Mouse (Mus musculus) liver, postnatal 0 days (tissue): Measurements from ENCODE around the gene Atxn7l2. TPM values are rescaled to one million over a fixed set of nuclear protein-coding genes. Genes with fewer than 3 reads are reported as not detected.

Experiments
- ATAC-seq: fragments of 200-750 bp; cut with Nextera tagmentation; 2 replicates; pipeline ENCODE4 v1.8.0; 2017; ENCODE audit warnings: mild to moderate bottlenecking, moderate library complexity
- DNase-seq: peaks from one replicate; pipeline ENCODE4 v3.0.0-alpha.2; 2016
- H3K27ac ChIP-seq: fragments of 300-500 bp; sonication (generic); 2 replicates; pipeline ENCODE4 v1.5.1; 2014; ENCODE audit warnings: antibody characterized with exemption, moderate library complexity, mild to moderate bottlenecking, low read depth
- H3K27me3 ChIP-seq: fragments of 300-500 bp; sonication (generic); 2 replicates; pipeline ENCODE4 v1.6.1; 2014; ENCODE audit warnings: low read length, control low read depth, mixed read lengths; ENCODE audit not compliant: insufficient read depth
- H3K36me3 ChIP-seq: fragments of 300-500 bp; sonication (generic); replicated peaks from 2 replicates; pipeline ENCODE4 v1.6.1; 2014; ENCODE audit warnings: mild to moderate bottlenecking, control low read depth, low read length, moderate library complexity, mixed read lengths; ENCODE audit not compliant: insufficient read depth
- H3K4me1 ChIP-seq: fragments of 300-500 bp; sonication (generic); 2 replicates; pipeline ENCODE4 v1.6.1; 2014; ENCODE audit warnings: antibody characterized with exemption, mild to moderate bottlenecking, control low read depth; ENCODE audit not compliant: insufficient read depth
- H3K4me2 ChIP-seq: fragments of 300-500 bp; sonication (generic); 2 replicates; pipeline ENCODE4 v1.6.1; 2014; ENCODE audit warnings: low read depth, mild to moderate bottlenecking, low read length, moderate library complexity, mixed read lengths
- H3K4me3 ChIP-seq: fragments of 300-500 bp; sonication (generic); 2 replicates; pipeline ENCODE4 v1.5.1; 2014; ENCODE audit warnings: low read depth, low read length
- H3K9ac ChIP-seq: fragments of 300-500 bp; sonication (generic); replicated peaks from 2 replicates; pipeline ENCODE4 v1.6.1; 2014; ENCODE audit warnings: mild to moderate bottlenecking, moderate library complexity
- H3K9me3 ChIP-seq: fragments of 300-500 bp; sonication (generic); 2 replicates; pipeline ENCODE4 v1.6.1; 2016; ENCODE audit warnings: mild to moderate bottlenecking, control low read depth, low read length, mixed read lengths
- CTCF ChIP-seq: sonication (generic); IDR thresholded peaks from 2 replicates; pipeline ENCODE4 v1.5.1; 2016; ENCODE audit warnings: antibody characterized with exemption, low read depth
- EP300 ChIP-seq: IDR thresholded peaks from 2 replicates; pipeline ENCODE4 v1.6.1; 2016; ENCODE audit warnings: antibody characterized with exemption, low read depth, mild to moderate bottlenecking
- WGBS: fragments of 180-500 bp; shearing (Covaris S2); extraction: QIAGEN DNeasy Blood & Tissue Kit; methylation state at CpG from one replicate; pipeline ENCODE4 v1.1.7; 2014; ENCODE audit not compliant: insufficient replicate concordance; 5-methylcytosine and 5-hydroxymethylcytosine counted together
- polyA plus RNA-seq: library from polyadenylated mRNA; unstranded; fragments of >200 nt; fragmentation: Nextera tagmentation; extraction: Ambion mirVana; gene quantifications from 2 replicates; pipeline ENCODE4 v1.2.1, GENCODE M21; 2015

Atxn7l2 gene
- polyA plus RNA-seq, 1 experiment from 2014 or later: 1.4 TPM

- TF ChIP-seq CTCF (no peak), EP300 (no peak)
- Histone ChIP-seq H3K27ac (no peak overlapping the region), H3K4me1 (no peaks in the 10 kb centered on the region), H3K36me3 (no peaks in the 10 kb centered on the region), H3K4me2 (no peak overlapping the region), H3K4me3 (no peak overlapping the region), H3K9me3 (no peaks in the 10 kb centered on the region), H3K9ac (no peak overlapping the region), H3K27me3 (peaks cover 25% of the 10 kb centered on the region)
- ATAC-seq (no peak), DNase-seq (no peak)
- 64% methylated on average over 3 of the region's 3 CpGs for WGBS
Observed at GRCm38 (mm10) chr3:108220661-108221060, 9.9 kb upstream of the Atxn7l2 start.

GRCm38 (mm10) chr3:108214734-108215133 is 4.0 kb upstream of the Atxn7l2 start:
- H3K4me2 ChIP-seq: no peak overlapping the region
- no peak for ATAC-seq
- no peak overlapping the region for H3K27ac ChIP-seq
- TF ChIP-seq CTCF (no peak), EP300 (no peak)
- 10% methylated on average over 5 of the region's 5 CpGs for WGBS
- H3K27me3 ChIP-seq: peaks cover 8% of the 10 kb centered on the region; the same call in 1 of the 2 replicates
- peaks cover 6% of the 10 kb centered on the region for H3K4me1 ChIP-seq
- no peaks in the 10 kb centered on the region for H3K36me3 ChIP-seq
- DNase-seq: no peak
- H3K9me3 ChIP-seq: no peaks in the 10 kb centered on the region
- no peak overlapping the region for H3K9ac ChIP-seq
- H3K4me3 ChIP-seq: no peak overlapping the region

GRCm38 (mm10) chr3:108212406-108212805 is 1.7 kb upstream of the Atxn7l2 start:
- Histone ChIP-seq H3K9me3 (no peaks in the 10 kb centered on the region), H3K36me3 (no peaks in the 10 kb centered on the region), H3K27ac (no peak overlapping the region), H3K4me1 (peaks cover 15% of the 10 kb centered on the region), H3K4me3 (no peak overlapping the region), H3K9ac (no peak overlapping the region), H3K27me3 (peaks cover 8% of the 10 kb centered on the region; the same call in 1 of the 2 replicates), H3K4me2 (no peak overlapping the region)
- TF ChIP-seq CTCF (peak; percentile 21; the same call in 1 of the 2 replicates), EP300 (no peak)
- DNase-seq (no peak), ATAC-seq (no peak)
- 78% methylated on average over 8 of the region's 8 CpGs for WGBS

DNA sequence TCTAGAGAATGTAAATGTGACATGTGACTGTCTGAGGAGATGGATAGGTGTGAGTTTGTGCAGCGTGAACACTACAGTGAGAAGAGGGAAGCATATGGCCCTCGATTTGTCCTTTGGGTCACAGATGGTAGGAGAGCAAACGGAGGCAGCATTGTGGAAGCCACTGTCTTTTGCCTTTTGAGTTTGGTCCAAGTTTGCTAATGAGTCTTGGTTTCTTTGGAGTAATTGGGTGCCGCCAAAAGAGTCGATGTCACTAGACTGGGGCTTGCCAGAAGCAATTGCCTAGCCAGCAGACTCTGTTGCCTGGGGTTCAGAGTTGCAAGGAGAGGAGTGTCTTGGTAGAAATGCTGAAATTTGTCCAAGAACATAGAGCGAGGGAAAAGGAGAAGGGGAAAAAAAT is 1.1 kb upstream of the Atxn7l2 start:
- peaks cover 15% of the 10 kb centered on the region for H3K4me1 ChIP-seq
- no peak for ATAC-seq
- no peak overlapping the region for H3K4me2 ChIP-seq
- H3K9ac ChIP-seq: no peak overlapping the region
- no peaks in the 10 kb centered on the region for H3K9me3 ChIP-seq
- 90% methylated on average over 6 of the region's 6 CpGs for WGBS
- no peak for TF ChIP-seq CTCF
- TF ChIP-seq EP300: no peak
- H3K4me3 ChIP-seq: no peak overlapping the region
- H3K27me3 ChIP-seq: peaks cover 8% of the 10 kb centered on the region; the same call in 1 of the 2 replicates
- DNase-seq: no peak
- H3K36me3 ChIP-seq: no peaks in the 10 kb centered on the region
- H3K27ac ChIP-seq: no peak overlapping the region

DNA sequence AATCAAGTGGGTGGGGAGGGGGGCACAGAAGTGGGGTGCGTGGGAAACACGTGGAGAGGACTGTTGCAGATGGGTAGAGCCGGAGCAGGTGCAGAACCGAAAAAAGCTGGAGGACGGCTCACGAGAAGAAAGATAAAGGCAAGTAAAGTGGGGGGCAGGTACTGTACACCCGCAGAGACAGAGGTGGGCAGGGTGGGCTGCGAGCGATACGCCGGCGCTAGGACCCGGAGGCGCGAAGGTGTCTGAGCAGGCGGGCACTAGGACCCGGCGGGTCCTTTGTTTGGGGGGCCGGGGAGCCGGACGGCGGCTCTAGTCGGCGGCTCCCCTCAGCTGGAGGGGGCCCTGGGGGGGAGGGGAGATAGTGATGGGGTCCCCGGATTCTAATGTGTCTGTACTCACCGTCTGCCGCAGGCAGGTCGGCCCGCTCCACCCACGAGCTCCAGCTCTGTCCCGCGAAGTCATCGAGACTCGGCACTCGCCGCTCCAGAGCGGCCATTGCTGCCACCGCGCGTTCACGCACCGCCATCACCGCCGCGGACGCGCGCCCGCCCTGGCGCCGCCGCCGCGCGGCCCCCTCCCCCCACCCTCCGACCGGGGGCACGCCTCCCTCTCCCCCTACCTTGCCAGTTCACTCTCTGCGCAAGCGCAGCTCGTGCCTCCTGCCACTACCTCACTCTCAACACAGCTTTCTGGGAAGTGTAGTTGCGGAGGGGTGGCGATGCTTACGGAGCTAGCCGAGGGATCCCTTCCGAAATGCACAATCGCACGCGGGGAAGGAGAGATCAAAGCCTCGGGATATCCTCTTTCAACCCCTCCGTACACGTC is 576 bp downstream of the Atxn7l2 start:
- Histone ChIP-seq H3K27ac (peak overlapping the region; percentile 79), H3K4me1 (peaks cover 15% of the 10 kb centered on the region), H3K27me3 (0 out of 2 replicates have a peak, but pooled peaks cover 4% of the 10 kb centered on the region), H3K9me3 (no peaks in the 10 kb centered on the region), H3K36me3 (peaks cover 4% of the 10 kb centered on the region), H3K4me2 (peak overlapping the region; percentile 93), H3K9ac (peak overlapping the region; percentile 85), H3K4me3 (peak overlapping the region; percentile 74)
- WGBS: under 1% methylated on average over 63 of the region's 72 CpGs
- DNase-seq: peak; percentile 94
- TF ChIP-seq EP300 (no peak), CTCF (no peak; the same call in 1 of the 2 replicates)
- peak; percentile 96 for ATAC-seq

DNA sequence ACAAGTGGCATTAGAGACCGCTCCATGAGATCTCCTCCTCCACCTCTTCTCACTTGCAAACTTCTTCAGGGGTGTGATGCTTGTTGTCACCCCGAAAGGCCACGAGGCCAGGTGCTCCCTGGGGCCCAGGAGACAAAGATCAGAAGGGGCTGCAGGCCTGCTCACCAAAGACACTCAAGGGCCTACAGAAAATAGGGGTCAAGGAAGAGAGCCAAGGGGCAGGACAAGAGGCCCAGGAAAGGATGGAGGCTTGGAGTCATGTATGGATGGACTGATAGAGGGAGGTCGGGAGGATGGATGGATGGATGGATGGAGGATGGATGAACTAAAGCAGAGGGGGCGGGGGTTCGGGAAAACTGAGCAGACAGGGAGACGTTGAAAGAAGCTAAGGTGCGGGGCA is 1.2 kb downstream of the Atxn7l2 start:
- Histone ChIP-seq H3K4me3 (peak overlapping the region; percentile 74), H3K36me3 (peaks cover 8% of the 10 kb centered on the region), H3K4me1 (peaks cover 15% of the 10 kb centered on the region), H3K4me2 (peak overlapping the region; percentile 93), H3K9me3 (no peaks in the 10 kb centered on the region), H3K27me3 (0 out of 2 replicates have a peak, but pooled peaks cover 4% of the 10 kb centered on the region), H3K9ac (peak overlapping the region; percentile 85), H3K27ac (no peak overlapping the region)
- DNase-seq (no peak), ATAC-seq (no peak)
- TF ChIP-seq EP300 (no peak), CTCF (no peak)
- WGBS: 6% methylated on average over 8 of the region's 8 CpGs
